In genomic region chr3:38194001-38194400, GRCm38 (mm10) we compare ENCODE assay signal across 14 mouse cellular contexts.
DNase-seq lines count a peak whose midpoint lies in the region; ATAC-seq and TF ChIP-seq lines count a peak whose summit lies in the region.
"Had no signal": no experiment of that assay in that cellular context is flagged by ENCODE, and none has a peak within 500 bp of the region (broad histone marks: within the 10 kb centered on the region; RNA-seq: fewer than 3 reads in every experiment).

No protein-coding gene starts in this region.

- H3K27ac ChIP-seq in lung, embryonic 15.5 days: no peak overlapping the region
- no peak overlapping the region for H3K27ac ChIP-seq in kidney, adult 2 months (ENCODE audit: insufficient read depth, low read depth, low read length)
- H3K27ac ChIP-seq: embryonic facial prominence, embryonic 15.5 days; liver, embryonic 12.5 days had no signal

- ATAC-seq in lung, embryonic 15.5 days (ENCODE audit: borderline replicate concordance, extremely low read depth, low FRiP score, low TSS enrichment): 0 out of 2 replicates have a peak, but pooled peaks have one; percentile 31
- no peak for ATAC-seq in frontal cortex, adult (ENCODE audit: low TSS enrichment)
- ATAC-seq: forebrain, embryonic 16.5 days; liver, embryonic 12.5 days had no signal

- H3K4me2 ChIP-seq in lung, embryonic 15.5 days: no peak overlapping the region
- H3K4me2 ChIP-seq: embryonic facial prominence, embryonic 15.5 days; liver, embryonic 12.5 days had no signal

- no peak overlapping the region for H3K9ac ChIP-seq in lung, embryonic 15.5 days
- H3K9ac ChIP-seq: embryonic facial prominence, embryonic 15.5 days; liver, embryonic 12.5 days had no signal

- H3K4me3 ChIP-seq in lung, embryonic 15.5 days: no peak overlapping the region
- no peak overlapping the region for H3K4me3 ChIP-seq in kidney, adult 2 months (ENCODE audit: insufficient read depth, low read depth, low read length)
- H3K4me3 ChIP-seq: embryonic facial prominence, embryonic 15.5 days; liver, embryonic 12.5 days had no signal

- H3K9me3 ChIP-seq in lung, embryonic 15.5 days: no peaks in the 10 kb centered on the region
- H3K9me3 ChIP-seq: embryonic facial prominence, embryonic 15.5 days; liver, embryonic 12.5 days had no signal

- WGBS in lung, embryonic 15.5 days: 61% methylated on average over 4 of the region's 4 CpGs
- WGBS in kidney, adult 2 months: 67% methylated on average over 4 of the region's 4 CpGs

- no peaks in the 10 kb centered on the region for H3K4me1 ChIP-seq in lung, embryonic 15.5 days
- no peaks in the 10 kb centered on the region for H3K4me1 ChIP-seq in kidney, adult 2 months (ENCODE audit: control insufficient read depth, insufficient read depth, low read length)
- H3K4me1 ChIP-seq: embryonic facial prominence, embryonic 15.5 days; liver, embryonic 12.5 days had no signal

- no peaks in the 10 kb centered on the region for H3K27me3 ChIP-seq in lung, embryonic 15.5 days
- no peaks in the 10 kb centered on the region for H3K27me3 ChIP-seq in kidney, adult 2 months (replicated peaks; ENCODE audit: control insufficient read depth, insufficient read depth, low read length)
- H3K27me3 ChIP-seq: embryonic facial prominence, embryonic 15.5 days; liver, embryonic 12.5 days had no signal

- H3K36me3 ChIP-seq in lung, embryonic 15.5 days: no peaks in the 10 kb centered on the region
- no peaks in the 10 kb centered on the region for H3K36me3 ChIP-seq in kidney, adult 2 months (ENCODE audit: control insufficient read depth, insufficient read depth, low read length)
- H3K36me3 ChIP-seq: embryonic facial prominence, embryonic 15.5 days; liver, embryonic 12.5 days had no signal

- intact Hi-C loops in heart, postnatal 36 days (cut with DNase I): no loop called here

- no peak for TF ChIP-seq POLR2A in kidney, adult 2 months (IDR thresholded peaks at IDR 0.05; ENCODE audit: low read depth, low read length)

- no peak for TF ChIP-seq CTCF in kidney, adult 2 months (conservative IDR thresholded peaks at IDR 0.05; ENCODE audit: insufficient read depth, insufficient read length, low read depth, low read length)

- DNase-seq in cerebellum, postnatal 14 days: peak; percentile 21 to 33
- no peak for DNase-seq in cerebellum, adult 8-10 months
- no peak for DNase-seq in lung, postnatal 25 days (ENCODE audit: low spot score)
- peak; percentile 18 to 36 for DNase-seq in heart, postnatal 36 days
- peak; percentile 78 for DNase-seq in skeletal muscle tissue, adult 2 months (ENCODE audit: low read depth, low spot score)
- no peak for DNase-seq in kidney, adult 2 months
- DNase-seq: adrenal gland, postnatal 10 days; kidney, adult 11 months; spleen, adult 18-20 months had no signal

Comparison
In these comparisons a context has a peak if more than half of its experiments do, and no peak if none do; other contexts are left out.
1. DNase-seq: peak in cerebellum, postnatal 14 days (2 of 2), heart, postnatal 36 days (2 of 2) and skeletal muscle tissue, adult 2 months (single experiment); none in cerebellum, adult 8-10 months (single experiment), lung, postnatal 25 days (single experiment) and kidney, adult 2 months (single experiment).